Mouse (Mus musculus) G1E (cell line): ENCODE results near the gene Pkm. TPM values are rescaled to one million over a fixed set of nuclear protein-coding genes. Genes with fewer than 3 reads are reported as not detected.

Experiments
- ATAC-seq: 2 replicates; pipeline ENCODE4 v1.8.0; 2016; ENCODE audit warnings: mild to moderate bottlenecking; ENCODE audit not compliant: insufficient number of reproducible peaks, poor library complexity, low FRiP score, severe bottlenecking; ENCODE audit errors: extremely low read depth
- DNase-seq: peaks from one replicate; pipeline ENCODE4 v3.0.0; 2012; ENCODE audit warnings: low spot score
- H3K27me3 ChIP-seq: 2 replicates; pipeline ENCODE4 v1.6.1; 2012; ENCODE audit warnings: mild to moderate bottlenecking, low read length, inconsistent platforms; ENCODE audit not compliant: insufficient read depth
- H3K36me3 ChIP-seq: replicated peaks from 2 replicates; pipeline ENCODE3; 2012; ENCODE audit warnings: mild to moderate bottlenecking, inconsistent platforms
- H3K4me1 ChIP-seq: 2 replicates; pipeline ENCODE4 v1.6.1; 2012; ENCODE audit warnings: low read depth, low read length, inconsistent platforms, mixed read lengths; ENCODE audit not compliant: insufficient read depth
- H3K4me3 ChIP-seq: 2 replicates; pipeline ENCODE4 v1.5.1; 2012; ENCODE audit warnings: low read depth, mild to moderate bottlenecking, inconsistent platforms, low read length, moderate library complexity, mixed read lengths
- H3K9me3 ChIP-seq: replicated peaks from 2 replicates; pipeline ENCODE4 v1.6.1; 2012; ENCODE audit warnings: inconsistent platforms
- CTCF ChIP-seq: IDR thresholded peaks from 2 replicates; pipeline ENCODE4 v1.5.1; 2012; ENCODE audit warnings: low read depth, low read length, inconsistent platforms, mixed read lengths
- GATA1 ChIP-seq: IDR thresholded peaks from 2 replicates; pipeline ENCODE4 v1.6.1; 2012; ENCODE audit warnings: borderline replicate concordance, low read length, inconsistent platforms, mixed read lengths
- GATA2 ChIP-seq: IDR thresholded peaks from 2 replicates; pipeline ENCODE4 v1.6.1; 2012; ENCODE audit warnings: low read depth, low read length, inconsistent platforms, borderline replicate concordance
- POLR2AphosphoS5 ChIP-seq: IDR thresholded peaks from 2 replicates; pipeline ENCODE4 v1.6.1; 2012; ENCODE audit warnings: low read depth, low read length, inconsistent platforms; ENCODE audit not compliant: insufficient replicate concordance
- TAL1 ChIP-seq: conservative IDR thresholded peaks from 2 replicates; pipeline ENCODE4 v1.6.1; 2012; ENCODE audit warnings: low read depth, low read length, inconsistent platforms, mixed read lengths
- polyA plus RNA-seq: library from polyadenylated mRNA; stranded (reverse); fragments of >175 nt; gene quantifications from 2 replicates; pipeline ENCODE4 v1.2.3, GENCODE M21; 2012
- total RNA-seq, 2 experiments: library from RNA; stranded (forward) in 1 of 2; stranded (reverse) in 1 of 2; fragments of 200-1000 nt in 1 of 2; fragments of >200 nt in 1 of 2; fragmentation: Nextera tagmentation in 1 of 2; gene quantifications; 2 replicates each; pipeline ENCODE4 v1.2.3; 2014 to 2017

Pkm gene
- total and polyA plus RNA-seq, 3 experiments: 515 to 2,381 (median 2,295) TPM

DNA sequence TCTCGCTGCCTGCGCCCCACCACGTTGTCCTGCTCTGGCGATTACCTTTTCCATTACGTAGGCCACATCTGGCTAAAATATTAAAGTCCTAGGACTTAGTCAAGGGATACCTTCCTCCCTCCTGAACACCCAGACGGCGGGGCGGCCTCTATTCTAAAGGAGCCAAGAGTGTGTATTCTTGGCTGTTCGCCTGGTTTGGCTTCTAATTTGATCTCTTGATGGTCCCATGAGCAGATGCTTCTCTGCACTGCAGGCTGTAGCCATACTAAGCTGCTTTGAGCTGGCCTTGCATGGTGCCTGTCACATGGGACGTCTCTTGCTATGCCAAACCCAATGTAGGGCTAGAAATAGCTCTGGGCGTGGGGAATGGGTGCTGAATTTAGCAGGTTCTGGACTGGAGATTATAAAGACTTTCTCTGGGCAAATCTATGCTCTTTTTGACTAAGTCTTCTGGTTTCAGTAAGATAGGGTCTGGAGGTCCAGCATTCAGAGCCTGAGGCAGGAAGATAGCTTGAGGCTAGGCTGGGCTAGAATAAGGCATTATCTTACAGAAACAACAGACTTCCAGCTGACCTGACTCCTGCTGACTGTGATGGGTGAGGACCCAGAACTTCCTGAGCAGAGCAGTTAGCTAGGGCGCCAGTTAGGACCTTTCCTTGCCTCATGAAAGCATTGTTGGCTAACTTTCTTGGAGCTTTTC lies 16.2 kb downstream of the Pkm start:
- H3K36me3 ChIP-seq: peaks cover 97% of the 10 kb centered on the region
- no peak for DNase-seq
- no peak for TF ChIP-seq POLR2AphosphoS5
- TF ChIP-seq TAL1: peak; percentile 53
- TF ChIP-seq GATA2: no peak
- no peak for TF ChIP-seq GATA1
- TF ChIP-seq CTCF: no peak
- no peaks in the 10 kb centered on the region for H3K9me3 ChIP-seq
- H3K27me3 ChIP-seq: no peaks in the 10 kb centered on the region
- H3K4me1 ChIP-seq: peaks cover 68% of the 10 kb centered on the region
- no peak overlapping the region; the same call in 1 of the 2 replicates for H3K4me3 ChIP-seq
- ATAC-seq: peak; percentile 62

DNA sequence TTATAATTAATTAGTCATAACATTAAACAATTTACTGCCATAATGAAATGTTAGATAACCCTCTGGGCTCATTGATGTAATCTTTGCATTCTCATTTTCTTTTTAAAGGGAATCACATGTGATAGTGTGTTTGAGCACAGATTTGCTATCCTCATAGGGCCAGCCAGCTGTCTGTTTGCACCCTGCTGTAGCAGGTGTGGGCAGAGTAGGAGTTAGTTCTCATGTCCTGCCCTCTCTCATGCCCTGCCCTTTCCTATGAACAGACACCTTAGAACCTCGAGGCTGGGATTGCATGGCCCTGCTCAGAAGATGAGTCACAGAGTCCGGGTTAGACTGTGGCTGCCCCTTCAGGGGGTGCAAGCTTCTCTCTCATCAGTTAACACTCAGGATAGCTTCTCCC lies 17.3 kb downstream of the Pkm start:
- ATAC-seq: no peak
- Histone ChIP-seq H3K27me3 (no peaks in the 10 kb centered on the region), H3K36me3 (peaks cover 97% of the 10 kb centered on the region), H3K4me3 (no peak overlapping the region), H3K9me3 (no peaks in the 10 kb centered on the region), H3K4me1 (peaks cover 64% of the 10 kb centered on the region)
- TF ChIP-seq CTCF: no peak
- no peak for TF ChIP-seq POLR2AphosphoS5
- no peak for TF ChIP-seq GATA1
- no peak for DNase-seq

DNA sequence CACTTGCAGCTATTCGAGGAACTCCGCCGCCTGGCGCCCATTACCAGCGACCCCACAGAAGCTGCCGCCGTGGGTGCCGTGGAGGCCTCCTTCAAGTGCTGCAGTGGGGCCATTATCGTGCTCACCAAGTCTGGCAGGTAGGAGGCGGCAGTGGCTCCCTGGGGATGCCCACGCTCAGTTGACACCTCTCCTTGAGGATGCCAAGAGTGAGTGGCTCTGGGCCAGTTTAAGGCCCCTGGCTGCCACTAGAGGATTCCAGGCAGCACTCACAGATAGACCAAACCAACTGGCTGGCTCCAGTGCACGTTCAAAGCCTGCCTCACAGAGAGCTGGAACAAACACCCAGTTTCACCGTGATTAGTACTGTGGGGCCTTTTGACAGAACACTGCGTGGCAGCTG lies 19.4 kb downstream of the Pkm start:
- Histone ChIP-seq H3K9me3 (no peaks in the 10 kb centered on the region), H3K27me3 (peaks cover 6% of the 10 kb centered on the region; the same call in 1 of the 2 replicates), H3K4me1 (peaks cover 58% of the 10 kb centered on the region), H3K4me3 (no peak overlapping the region), H3K36me3 (peaks cover 96% of the 10 kb centered on the region)
- DNase-seq (no peak), ATAC-seq (no peak)
- TF ChIP-seq GATA2: no peak
- no peak for TF ChIP-seq CTCF
- no peak for TF ChIP-seq POLR2AphosphoS5
- TF ChIP-seq GATA1: no peak
- TF ChIP-seq TAL1: no peak

DNA sequence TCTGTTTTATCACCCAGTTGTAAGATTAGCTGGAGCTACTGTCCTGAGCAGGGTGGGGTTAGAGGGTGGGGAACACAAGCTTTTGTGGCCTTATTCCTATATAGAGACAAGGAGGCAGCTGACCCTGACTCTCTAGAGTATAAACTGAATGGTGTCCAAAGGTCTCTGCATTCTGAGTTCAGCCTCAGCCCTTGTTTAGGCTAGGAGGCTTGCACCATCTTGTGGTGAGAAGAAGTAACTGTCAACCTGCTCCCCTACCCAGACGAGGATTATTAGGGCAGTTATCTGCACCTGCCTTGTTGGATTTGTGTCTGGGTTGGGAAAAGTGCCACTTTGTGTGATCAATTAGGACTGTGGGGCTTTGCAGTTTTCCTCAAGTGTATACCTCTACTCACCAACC lies 22.1 kb downstream of the Pkm start:
- no peaks in the 10 kb centered on the region for H3K9me3 ChIP-seq
- TF ChIP-seq POLR2AphosphoS5: no peak; the same call in 1 of the 2 replicates
- peak; percentile 8; the same call in 1 of the 2 replicates for TF ChIP-seq CTCF
- H3K36me3 ChIP-seq: peaks cover 69% of the 10 kb centered on the region
- DNase-seq (peak; percentile 54), ATAC-seq (no peak)
- peaks cover 33% of the 10 kb centered on the region for H3K4me1 ChIP-seq
- no peak overlapping the region for H3K4me3 ChIP-seq
- peaks cover 17% of the 10 kb centered on the region for H3K27me3 ChIP-seq

DNA sequence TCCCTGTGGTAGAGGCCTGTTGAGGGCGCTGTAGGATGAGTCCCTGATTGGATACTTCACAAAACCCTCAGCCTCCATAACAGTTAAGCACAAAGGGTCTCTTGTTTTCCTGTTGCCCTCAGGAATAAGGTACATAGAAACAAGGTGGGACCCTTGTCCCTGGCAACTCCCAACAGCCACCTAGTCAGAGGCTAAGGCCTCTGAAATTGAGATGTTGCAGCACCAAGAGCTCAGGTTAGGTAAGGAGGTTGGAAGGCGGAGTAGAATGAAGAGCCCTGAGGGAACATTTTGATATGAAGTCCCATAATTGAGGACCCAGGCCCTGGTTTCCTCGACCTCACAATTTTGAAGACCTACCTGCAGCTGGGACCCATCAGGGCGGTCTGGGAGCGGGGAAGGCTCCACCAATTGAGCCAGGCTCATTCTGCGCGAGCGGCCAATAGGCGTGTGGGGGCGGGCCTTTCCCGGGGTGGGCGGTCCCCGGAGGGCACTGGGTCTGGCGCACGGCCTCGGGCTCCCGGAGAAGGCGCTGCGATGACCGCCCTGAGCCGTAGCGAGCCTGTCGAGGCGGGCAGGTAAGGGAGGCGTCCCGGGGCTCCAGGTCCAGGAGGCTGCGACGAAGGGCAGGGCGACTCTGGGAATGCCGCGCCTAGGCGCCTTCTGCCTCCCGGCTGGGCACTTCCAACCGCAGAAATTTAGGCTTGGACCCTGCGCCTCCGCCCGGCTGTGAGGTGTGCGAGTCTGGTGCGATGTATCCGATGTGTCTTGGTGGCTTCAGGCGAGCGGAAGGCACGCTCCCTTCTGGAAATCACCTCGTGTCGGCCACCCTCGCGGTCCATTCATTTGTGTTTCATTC lies 23.7 kb downstream of the Pkm start, which contains the start of gene Gramd2:
Gramd2 (plus strand) TSS at position 467 of the 856 bp plus-strand sequence.
- H3K36me3 ChIP-seq: peaks cover 53% of the 10 kb centered on the region
- no peaks in the 10 kb centered on the region for H3K9me3 ChIP-seq
- peaks cover 20% of the 10 kb centered on the region for H3K27me3 ChIP-seq
- peak within 1 kb of the TSS; percentile 23; the same call in 1 of the 2 replicates for H3K4me3 ChIP-seq
- H3K4me1 ChIP-seq: peaks cover 24% of the 10 kb centered on the region
- ATAC-seq (no peak), DNase-seq (peak; percentile 55)
- peak; percentile 20; the same call in 1 of the 2 replicates for TF ChIP-seq POLR2AphosphoS5
- no peak for TF ChIP-seq CTCF

DNA sequence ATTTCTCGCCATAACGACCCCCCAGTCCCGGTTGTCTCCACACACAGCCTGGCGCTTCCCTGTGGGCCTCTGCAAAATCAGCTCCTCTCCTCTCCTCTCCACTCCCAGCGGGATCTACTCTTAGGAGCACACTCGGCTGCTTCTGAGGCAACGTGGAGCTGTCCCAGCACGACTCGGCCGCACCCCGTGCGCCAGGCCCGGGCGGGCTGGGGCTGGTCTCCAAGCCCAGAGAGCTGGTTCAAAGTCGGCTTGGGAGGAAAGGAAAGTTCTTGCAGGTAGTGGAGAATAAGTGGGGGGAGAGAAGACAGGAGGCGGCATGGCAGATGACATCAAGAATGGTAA lies 24.3 kb downstream of the Pkm start:
- Histone ChIP-seq H3K4me1 (peaks cover 18% of the 10 kb centered on the region), H3K36me3 (peaks cover 47% of the 10 kb centered on the region), H3K9me3 (no peaks in the 10 kb centered on the region), H3K4me3 (no peak overlapping the region), H3K27me3 (peaks cover 24% of the 10 kb centered on the region)
- no peak for TF ChIP-seq GATA2
- no peak for TF ChIP-seq TAL1
- no peak for TF ChIP-seq POLR2AphosphoS5
- no peak for TF ChIP-seq GATA1
- no peak for TF ChIP-seq CTCF
- DNase-seq (no peak), ATAC-seq (no peak)
